Mouse (Mus musculus) neural tube, embryonic 14.5 days (tissue): ENCODE data around the gene Pik3c2b. TPM values are rescaled to one million over a fixed set of nuclear protein-coding genes. Genes with fewer than 3 reads are reported as not detected.

Experiments
- ATAC-seq: fragments of 200-750 bp; cut with Nextera tagmentation; 2 replicates; pipeline ENCODE4 v1.8.0; 2017; ENCODE audit warnings: low read depth, mild to moderate bottlenecking, moderate TSS enrichment, moderate library complexity
- H3K27ac ChIP-seq: fragments of 300-500 bp; sonication (generic); 2 replicates; pipeline ENCODE4 v1.5.1; 2014; ENCODE audit warnings: low read depth, mild to moderate bottlenecking, control low read depth, low read length, moderate library complexity, mixed read lengths
- H3K27me3 ChIP-seq: fragments of 300-500 bp; sonication (generic); 2 replicates; pipeline ENCODE4 v1.6.1; 2014; ENCODE audit warnings: low read length; ENCODE audit not compliant: control insufficient read depth, insufficient read depth
- H3K36me3 ChIP-seq: fragments of 300-500 bp; sonication (generic); 2 replicates; pipeline ENCODE4 v1.6.1; 2014; ENCODE audit warnings: low read length, mixed read lengths; ENCODE audit not compliant: control insufficient read depth, insufficient read depth
- H3K4me1 ChIP-seq: fragments of 300-500 bp; sonication (generic); 2 replicates; pipeline ENCODE4 v1.6.1; 2014; ENCODE audit warnings: low read length; ENCODE audit not compliant: control insufficient read depth, insufficient read depth
- H3K4me2 ChIP-seq: fragments of 300-500 bp; sonication (generic); 2 replicates; pipeline ENCODE4 v1.6.1; 2014; ENCODE audit warnings: mild to moderate bottlenecking, low read depth, low read length, control low read depth
- H3K4me3 ChIP-seq: fragments of 300-500 bp; sonication (generic); 2 replicates; pipeline ENCODE4 v1.5.1; 2014; ENCODE audit warnings: low read depth, low read length, control low read depth, mixed read lengths
- H3K9ac ChIP-seq: fragments of 300-500 bp; sonication (generic); replicated peaks from 2 replicates; pipeline ENCODE4 v1.6.1; 2014; ENCODE audit warnings: low read depth, mild to moderate bottlenecking, control low read depth, low read length, mixed read lengths
- H3K9me3 ChIP-seq: fragments of 300-500 bp; sonication (generic); 2 replicates; pipeline ENCODE4 v1.6.1; 2016; ENCODE audit warnings: low read length; ENCODE audit not compliant: control insufficient read depth
- WGBS: fragments of 180-500 bp; shearing (Covaris S2); extraction: QIAGEN DNeasy Blood & Tissue Kit; methylation state at CpG from one replicate; pipeline ENCODE4 v1.1.7; 2014; 5-methylcytosine and 5-hydroxymethylcytosine counted together
- polyA plus RNA-seq: library from polyadenylated mRNA; unstranded; fragments of >200 nt; fragmentation: Nextera tagmentation; extraction: Ambion mirVana; gene quantifications from 2 replicates; pipeline ENCODE4 v1.2.1, GENCODE M21; 2014

Pik3c2b gene
- polyA plus RNA-seq, 1 experiment from 2014 or later, result 17.2 TPM

DNA sequence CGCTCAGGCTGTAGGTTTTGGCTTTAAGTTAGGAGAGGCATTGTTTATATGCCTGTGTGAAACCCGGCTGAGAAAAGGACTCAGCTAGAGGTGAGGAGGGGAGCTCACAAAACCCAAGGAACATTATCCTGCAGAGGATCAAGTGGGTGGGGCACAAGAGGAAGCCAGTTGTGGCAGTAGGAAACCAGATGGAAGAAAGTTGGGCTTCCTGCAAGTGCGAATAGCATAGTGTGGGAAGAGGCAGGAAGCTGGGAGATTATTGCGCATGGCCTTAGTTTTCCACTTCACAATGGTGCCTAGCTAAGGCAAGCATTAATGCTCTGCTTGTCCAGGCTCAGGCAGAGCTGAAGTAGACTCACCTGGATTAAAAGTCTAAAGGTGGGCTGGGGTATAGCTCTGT, 15.2 kb downstream of the Pik3c2b start:
- Histone ChIP-seq H3K27ac (no peak overlapping the region), H3K4me3 (no peak overlapping the region), H3K9me3 (no peaks in the 10 kb centered on the region), H3K4me1 (no peaks in the 10 kb centered on the region), H3K4me2 (no peak overlapping the region), H3K27me3 (no peaks in the 10 kb centered on the region), H3K36me3 (no peaks in the 10 kb centered on the region), H3K9ac (no peak overlapping the region)
- ATAC-seq, result no peak
- WGBS, result 66% methylated on average over 4 of the region's 4 CpGs

DNA sequence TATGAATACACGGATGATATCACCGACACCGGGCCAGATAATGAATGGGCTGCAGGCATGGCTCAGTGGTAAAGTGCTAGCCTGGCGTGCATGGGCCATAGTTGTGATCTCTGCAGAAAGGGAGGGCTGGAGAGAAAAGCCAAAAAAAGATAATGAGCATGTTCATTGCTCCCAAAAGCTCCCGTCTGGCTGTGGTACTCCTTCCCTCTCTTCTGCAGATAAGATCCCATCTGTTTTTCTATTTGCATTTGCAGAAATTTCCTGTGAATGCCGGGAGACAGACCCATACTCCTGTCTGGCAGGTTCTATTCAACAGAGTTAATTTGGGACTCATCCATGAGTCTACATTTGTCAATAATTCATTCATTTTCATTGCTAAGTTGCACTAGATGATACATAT, 17.7 kb downstream of the Pik3c2b start:
- Histone ChIP-seq H3K4me1 (no peaks in the 10 kb centered on the region), H3K36me3 (no peaks in the 10 kb centered on the region; the same call in 1 of the 2 replicates), H3K9ac (no peak overlapping the region), H3K27me3 (no peaks in the 10 kb centered on the region), H3K27ac (no peak overlapping the region), H3K9me3 (no peaks in the 10 kb centered on the region), H3K4me3 (no peak overlapping the region), H3K4me2 (no peak overlapping the region)
- ATAC-seq, result no peak
- 89% methylated on average over 6 of the region's 6 CpGs for WGBS

DNA sequence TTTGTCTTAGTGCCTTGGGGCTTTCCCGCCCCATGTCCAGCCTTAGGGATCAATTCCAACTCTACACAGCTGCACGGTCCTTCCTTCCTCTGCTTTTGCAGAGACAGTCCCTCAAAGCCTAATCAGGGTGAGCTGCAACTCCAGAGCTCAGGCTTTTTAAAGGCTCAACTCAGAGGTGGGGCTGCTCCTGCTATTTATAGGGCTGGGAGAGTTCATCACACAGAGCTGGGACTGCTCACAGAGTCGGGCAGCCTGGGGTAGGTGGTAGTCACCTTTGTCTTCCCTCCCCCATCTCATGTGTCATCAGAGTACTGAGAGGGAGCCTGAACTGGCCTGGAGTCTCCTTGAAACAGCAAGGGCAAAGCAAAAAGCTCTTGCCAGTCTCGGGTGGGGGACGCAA, 22.8 kb downstream of the Pik3c2b start:
- WGBS, result 53% methylated on average over 5 of the region's 5 CpGs
- Histone ChIP-seq H3K27ac (peak overlapping the region; percentile 24; the same call in 1 of the 2 replicates), H3K27me3 (no peaks in the 10 kb centered on the region), H3K9me3 (no peaks in the 10 kb centered on the region), H3K9ac (no peak overlapping the region), H3K36me3 (peaks cover 4% of the 10 kb centered on the region), H3K4me2 (no peak overlapping the region), H3K4me3 (no peak overlapping the region), H3K4me1 (peaks cover 13% of the 10 kb centered on the region; the same call in 1 of the 2 replicates)
- ATAC-seq, result no peak

DNA sequence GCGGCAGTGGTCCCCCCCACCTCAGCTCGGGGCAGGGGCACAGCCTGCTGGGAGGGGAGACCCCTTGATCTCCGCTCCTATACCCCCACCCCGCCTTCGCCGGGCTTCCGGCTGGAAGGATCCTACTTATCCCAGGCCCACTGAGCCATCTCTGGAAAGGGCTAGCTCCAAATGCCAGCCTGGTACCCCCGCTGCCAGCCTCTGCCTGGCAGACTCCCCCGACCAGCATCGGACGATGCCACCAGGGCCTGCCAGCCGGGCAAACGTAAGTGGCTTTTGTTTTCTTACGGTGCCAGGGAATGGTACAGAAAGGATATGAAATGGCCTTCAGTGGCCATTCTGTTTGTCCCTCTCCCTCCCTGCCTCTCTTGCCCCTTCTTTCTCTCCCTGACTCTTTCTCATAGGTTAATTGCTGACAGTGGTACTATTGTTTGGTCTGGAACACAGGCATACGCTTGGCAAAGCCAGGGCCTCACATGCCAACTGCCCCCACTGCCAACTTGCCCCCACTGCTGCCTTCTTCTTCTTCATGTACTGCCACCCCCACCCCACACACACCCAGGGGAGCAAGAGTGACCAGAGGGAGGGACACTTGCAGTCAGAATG, 23.3 kb downstream of the Pik3c2b start:
- Histone ChIP-seq H3K36me3 (peaks cover 4% of the 10 kb centered on the region), H3K4me1 (peaks cover 13% of the 10 kb centered on the region; the same call in 1 of the 2 replicates), H3K4me3 (no peak overlapping the region), H3K27ac (peak overlapping the region; percentile 24; the same call in 1 of the 2 replicates), H3K4me2 (no peak overlapping the region), H3K27me3 (no peaks in the 10 kb centered on the region), H3K9me3 (no peaks in the 10 kb centered on the region), H3K9ac (no peak overlapping the region)
- WGBS, result 78% methylated on average over 15 of the region's 15 CpGs
- ATAC-seq, result peak; percentile 12; the same call in 1 of the 2 replicates

DNA sequence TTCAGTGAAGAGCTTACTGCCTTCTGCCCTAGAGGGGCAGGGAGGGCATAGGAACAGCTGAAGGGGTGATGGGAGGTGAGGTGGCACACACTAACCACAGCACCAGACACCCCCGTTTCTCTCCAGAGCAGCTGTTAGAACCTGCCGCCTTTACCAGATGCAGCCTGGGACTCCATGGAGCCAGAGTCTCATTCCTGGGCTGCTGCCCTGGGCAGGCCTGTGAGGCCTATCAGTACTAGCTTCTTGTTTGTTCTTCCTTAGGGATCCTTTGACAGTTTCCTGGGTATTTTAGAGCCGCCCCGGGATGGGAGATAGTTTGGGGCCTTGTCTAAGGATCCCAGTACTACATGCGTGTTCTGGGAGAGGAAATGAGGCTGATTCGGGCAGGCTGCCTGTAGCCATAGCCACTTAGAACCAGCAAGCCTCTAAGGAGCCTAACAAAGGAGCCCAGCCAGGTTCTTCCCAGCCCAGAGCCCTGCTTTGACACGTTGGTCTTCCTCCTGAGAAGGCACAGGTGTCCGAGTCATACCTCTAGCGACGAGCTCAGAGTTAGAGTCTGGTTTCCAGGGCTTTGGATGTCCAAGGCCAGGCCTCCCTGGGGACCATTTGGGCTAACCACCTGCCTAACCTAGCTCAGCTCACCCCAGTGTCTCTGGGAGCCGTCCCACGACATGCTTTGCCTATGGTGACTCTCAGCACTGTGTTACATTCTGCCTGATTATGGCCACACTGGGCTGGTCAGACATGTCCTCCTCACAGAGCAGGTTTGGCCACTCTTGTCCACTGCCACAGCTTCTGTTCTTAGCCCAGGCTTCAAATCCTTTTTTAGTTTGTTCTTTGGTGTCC, 24.0 kb downstream of the Pik3c2b start:
- Histone ChIP-seq H3K36me3 (peaks cover 5% of the 10 kb centered on the region), H3K27ac (peak overlapping the region; percentile 2; the same call in 1 of the 2 replicates), H3K4me1 (peaks cover 13% of the 10 kb centered on the region; the same call in 1 of the 2 replicates), H3K9ac (no peak overlapping the region), H3K9me3 (no peaks in the 10 kb centered on the region), H3K4me2 (no peak overlapping the region), H3K27me3 (no peaks in the 10 kb centered on the region), H3K4me3 (no peak overlapping the region)
- 78% methylated on average over 12 of the region's 12 CpGs for WGBS
- ATAC-seq, result 0 out of 2 replicates have a peak, but pooled peaks have one; percentile 22

DNA sequence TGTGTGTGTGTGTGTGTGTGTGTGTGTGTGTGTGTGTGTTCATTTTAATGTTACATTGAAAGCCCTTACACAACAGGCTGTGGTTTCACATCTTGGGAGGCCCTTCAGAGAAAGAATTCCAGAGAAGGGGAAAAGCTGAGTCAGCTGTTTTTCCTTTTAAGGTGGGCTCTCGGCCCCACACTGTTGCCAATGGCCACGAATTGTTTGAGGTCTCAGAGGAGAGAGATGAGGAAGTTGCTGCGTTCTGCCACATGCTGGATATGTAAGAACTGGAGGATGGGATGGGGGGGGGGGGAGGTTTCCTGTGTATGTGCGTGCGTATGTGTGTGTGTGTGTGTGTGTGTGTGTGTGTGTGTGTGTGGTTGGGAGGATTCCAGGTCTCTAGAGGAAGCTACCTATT, 24.7 kb downstream of the Pik3c2b start:
- Histone ChIP-seq H3K4me1 (peaks cover 13% of the 10 kb centered on the region; the same call in 1 of the 2 replicates), H3K27ac (no peak overlapping the region), H3K9ac (no peak overlapping the region), H3K27me3 (no peaks in the 10 kb centered on the region), H3K36me3 (peaks cover 10% of the 10 kb centered on the region), H3K4me2 (no peak overlapping the region), H3K4me3 (no peak overlapping the region), H3K9me3 (no peaks in the 10 kb centered on the region)
- ATAC-seq, result no peak
- 58% methylated on average over 5 of the region's 5 CpGs for WGBS

DNA sequence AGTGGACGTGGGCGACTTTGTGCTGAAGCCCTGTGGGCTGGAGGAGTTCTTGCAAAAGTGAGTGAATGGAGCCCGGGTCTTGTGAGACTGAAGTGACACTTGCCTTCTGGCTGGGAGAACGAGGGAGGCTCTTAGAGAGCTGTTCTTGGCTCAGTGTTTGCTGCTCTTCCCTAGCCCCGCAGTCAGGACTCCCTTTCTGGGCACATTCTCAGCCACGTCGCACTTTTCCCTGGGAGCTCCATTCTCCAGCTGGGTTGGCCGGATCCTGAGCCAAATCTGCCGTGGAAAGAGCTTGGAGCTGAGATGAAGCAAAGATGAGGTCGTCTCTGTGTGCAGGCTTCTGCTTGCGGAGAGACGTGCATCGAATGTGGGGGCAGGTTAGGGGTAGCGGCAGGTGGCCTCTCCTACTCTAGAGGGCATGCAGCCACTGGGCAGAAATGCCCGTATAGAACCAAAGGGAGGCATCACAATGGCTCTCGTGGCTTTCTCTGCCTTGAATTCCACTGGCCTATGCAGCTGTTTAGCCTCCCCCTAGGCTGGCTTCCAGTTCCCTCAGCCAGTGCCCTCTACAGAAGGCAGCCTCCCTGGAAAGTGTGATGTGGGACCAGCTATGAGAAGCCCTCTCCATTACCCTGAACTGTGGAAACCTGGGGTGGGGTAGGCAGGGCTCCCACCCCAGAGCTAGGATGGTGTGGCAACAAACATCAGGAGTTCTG, 26.4 kb downstream of the Pik3c2b start:
- Histone ChIP-seq H3K4me3 (no peak overlapping the region), H3K27me3 (no peaks in the 10 kb centered on the region), H3K4me1 (peaks cover 13% of the 10 kb centered on the region; the same call in 1 of the 2 replicates), H3K9me3 (no peaks in the 10 kb centered on the region), H3K9ac (no peak overlapping the region), H3K36me3 (peaks cover 10% of the 10 kb centered on the region), H3K4me2 (no peak overlapping the region), H3K27ac (no peak overlapping the region)
- 62% methylated on average over 16 of the region's 16 CpGs for WGBS
- no peak for ATAC-seq

DNA sequence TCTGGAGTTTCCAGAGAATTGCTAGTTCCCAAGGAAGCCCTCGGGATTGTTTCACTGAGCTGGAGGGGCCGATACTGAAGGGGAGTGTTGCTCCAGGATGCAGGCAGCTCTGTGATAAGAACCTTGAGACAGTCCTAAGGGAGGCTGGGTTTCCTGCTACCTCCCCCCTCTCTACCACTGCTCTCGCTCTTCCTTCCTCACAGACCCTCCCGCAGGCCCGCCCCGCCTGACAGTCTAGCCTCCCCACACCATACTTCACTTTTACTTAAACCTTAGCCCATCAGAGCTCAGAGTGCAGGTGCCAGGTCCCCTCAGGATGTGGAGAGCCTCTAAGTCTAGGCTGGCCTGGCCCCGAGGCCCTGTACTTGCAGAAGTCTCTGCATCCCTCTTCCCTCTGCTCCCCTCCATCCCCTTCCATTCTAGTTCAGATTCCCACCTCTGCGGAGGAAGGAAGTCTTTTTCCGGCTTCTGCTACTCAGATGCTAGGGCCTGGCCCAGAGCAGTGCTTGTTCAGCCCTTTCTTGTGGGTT, 27.9 kb downstream of the Pik3c2b start:
- WGBS, result 63% methylated on average over 9 of the region's 9 CpGs
- Histone ChIP-seq H3K36me3 (peaks cover 16% of the 10 kb centered on the region), H3K27me3 (no peaks in the 10 kb centered on the region), H3K4me1 (peaks cover 16% of the 10 kb centered on the region; the same call in 1 of the 2 replicates), H3K9me3 (no peaks in the 10 kb centered on the region), H3K4me3 (no peak overlapping the region), H3K27ac (no peak overlapping the region), H3K9ac (no peak overlapping the region), H3K4me2 (no peak overlapping the region)
- no peak for ATAC-seq
